Mouse (Mus musculus) heart, embryonic 12.5 days (tissue): Measurements from ENCODE around the gene Lcat. TPM values are rescaled to one million over a fixed set of nuclear protein-coding genes. Genes with fewer than 3 reads are reported as not detected.
A peak's percentile ranks its signal among the peaks of the same experiment; 100 is the strongest.
"Not testable (repeated sequence)": the region's sequence is repeated elsewhere in the genome, so short reads cannot be mapped to it uniquely, and the experiment has no call there.

Source experiments
- ATAC-seq: fragments of 200-750 bp; cut with Nextera tagmentation; 2 replicates; pipeline ENCODE4 v1.8.0; 2017; ENCODE audit warnings: moderate TSS enrichment, moderate library complexity; ENCODE audit not compliant: insufficient number of reproducible peaks, low FRiP score
- H3K27ac ChIP-seq: fragments of 300-500 bp; sonication (generic); 2 replicates; pipeline ENCODE4 v1.5.1; 2016; ENCODE audit warnings: mild to moderate bottlenecking, moderate library complexity; ENCODE audit not compliant: poor library complexity, severe bottlenecking
- H3K27me3 ChIP-seq: fragments of 300-500 bp; sonication (generic); replicated peaks from 2 replicates; pipeline ENCODE4 v1.6.1; 2016; ENCODE audit warnings: mild to moderate bottlenecking, moderate library complexity
- H3K36me3 ChIP-seq: fragments of 300-500 bp; sonication (generic); 2 replicates; pipeline ENCODE4 v1.6.1; 2016; ENCODE audit warnings: mild to moderate bottlenecking, moderate library complexity
- H3K4me1 ChIP-seq: fragments of 300-500 bp; sonication (generic); replicated peaks from 2 replicates; pipeline ENCODE4 v1.6.1; 2016; ENCODE audit warnings: mild to moderate bottlenecking
- H3K4me2 ChIP-seq: fragments of 300-500 bp; sonication (generic); 2 replicates; pipeline ENCODE4 v1.6.1; 2016; ENCODE audit warnings: mild to moderate bottlenecking, moderate library complexity
- H3K4me3 ChIP-seq: fragments of 300-500 bp; sonication (generic); 2 replicates; pipeline ENCODE4 v1.5.1; 2016; ENCODE audit warnings: mild to moderate bottlenecking
- H3K9ac ChIP-seq: fragments of 300-500 bp; sonication (generic); 2 replicates; pipeline ENCODE4 v1.6.1; 2016; ENCODE audit warnings: mild to moderate bottlenecking, moderate library complexity
- H3K9me3 ChIP-seq: fragments of 300-500 bp; sonication (generic); replicated peaks from 2 replicates; pipeline ENCODE4 v1.6.1; 2016; ENCODE audit warnings: mild to moderate bottlenecking, moderate library complexity
- WGBS: fragments of 180-500 bp; shearing (Covaris S2); methylation state at CpG from one replicate; pipeline ENCODE4 v1.1.7; 2016; 5-methylcytosine and 5-hydroxymethylcytosine counted together
- polyA plus RNA-seq: library from polyadenylated mRNA; unstranded; fragments of >200 nt; fragmentation: Nextera tagmentation; extraction: Ambion mirVana; gene quantifications from 2 replicates; pipeline ENCODE4 v1.2.1, GENCODE M21; 2016

Gene Lcat
- polyA plus RNA-seq: 2.0 and 2.3 TPM in 2 replicates

DNA sequence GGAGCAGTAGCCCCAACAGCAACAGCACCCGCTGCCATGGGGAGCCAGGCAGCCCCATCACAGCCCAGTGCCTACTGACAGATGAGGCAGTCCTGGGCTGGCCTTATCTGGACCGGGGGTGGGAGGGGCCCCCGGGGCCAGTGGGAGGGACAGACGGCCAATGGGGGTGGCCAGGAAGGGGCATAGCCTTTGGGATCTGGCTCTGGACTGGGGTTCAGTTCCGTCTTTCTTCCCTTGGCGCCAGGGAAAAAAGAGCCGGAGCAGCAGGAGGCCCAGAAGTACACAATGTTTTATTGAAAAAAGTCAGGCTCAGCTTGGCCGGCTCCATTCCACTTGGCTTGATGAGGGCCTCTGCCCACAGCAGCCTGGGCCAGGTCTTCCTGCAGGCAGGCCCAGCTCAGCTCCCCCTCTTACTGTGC lies at the start of gene Lcat:
TSS of gene Lcat (minus strand) at position 62 of the 419 bp plus-strand sequence.
- Histone ChIP-seq H3K4me3 (no peak within 1 kb of the TSS), H3K27ac (no peak within 1 kb of the TSS), H3K9ac (0 out of 2 replicates have a peak within 1 kb of the TSS, but pooled peaks have one; percentile 6), H3K9me3 (no peaks in the 10 kb centered on the region), H3K27me3 (no peaks in the 10 kb centered on the region), H3K36me3 (peaks cover 88% of the 10 kb centered on the region), H3K4me2 (no peak within 1 kb of the TSS), H3K4me1 (peaks cover 5% of the 10 kb centered on the region)
- WGBS: 75% methylated on average over 7 of the region's 8 CpGs
- ATAC-seq: no peak

DNA sequence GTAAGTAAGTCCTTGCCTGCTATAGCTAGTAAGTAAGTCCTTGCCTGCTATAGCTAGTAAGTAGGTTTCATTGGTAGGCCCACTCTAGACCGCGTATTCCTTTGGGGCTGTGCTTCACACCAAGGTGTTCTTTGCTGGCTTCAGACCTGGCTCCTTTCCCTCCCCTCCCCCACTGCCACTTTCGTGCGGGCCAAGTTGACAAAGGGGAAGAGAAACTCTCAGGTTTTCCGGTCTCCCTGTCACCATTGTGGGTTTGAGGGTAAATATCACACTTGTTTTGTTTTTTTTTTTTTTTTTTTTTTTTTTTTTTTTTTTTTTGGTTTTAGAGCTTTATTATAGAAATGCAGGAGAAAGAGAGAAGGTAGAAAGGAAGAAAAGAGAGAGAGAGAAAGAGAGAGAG lies 49.3 kb upstream of the Lcat start:
- Histone ChIP-seq H3K9ac (no peak overlapping the region), H3K9me3 (no peaks in the 10 kb centered on the region), H3K4me2 (no peak overlapping the region), H3K27ac (no peak overlapping the region), H3K27me3 (peaks cover 6% of the 10 kb centered on the region), H3K36me3 (no peaks in the 10 kb centered on the region), H3K4me3 (no peak overlapping the region), H3K4me1 (0 out of 2 replicates have a peak, but pooled peaks cover 8% of the 10 kb centered on the region)
- WGBS: 56% methylated on average over 5 of the region's 5 CpGs
- ATAC-seq: no peak

DNA sequence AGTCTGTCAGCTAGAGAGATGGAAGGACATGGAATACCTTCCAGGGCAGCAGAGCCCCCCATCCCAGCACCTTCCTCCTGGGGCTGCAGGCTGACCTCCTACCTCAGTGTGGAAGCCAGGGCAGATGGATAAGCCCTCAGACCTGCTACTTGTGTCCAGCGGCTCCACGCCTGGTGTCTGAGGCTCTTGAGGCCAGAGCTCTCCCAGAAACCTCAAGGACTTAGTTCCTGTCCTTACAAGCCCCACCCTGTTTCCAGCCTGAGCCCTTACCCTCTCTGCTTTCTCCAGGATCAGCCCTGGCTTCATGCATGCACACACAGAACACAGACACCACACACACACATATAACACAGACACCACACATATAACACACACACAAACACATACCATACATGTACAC lies 48.4 kb upstream of the Lcat start:
- Histone ChIP-seq H3K4me1 (0 out of 2 replicates have a peak, but pooled peaks cover 8% of the 10 kb centered on the region), H3K27me3 (peaks cover 6% of the 10 kb centered on the region), H3K27ac (no peak overlapping the region), H3K4me3 (no peak overlapping the region), H3K36me3 (no peaks in the 10 kb centered on the region), H3K9me3 (no peaks in the 10 kb centered on the region), H3K4me2 (no peak overlapping the region), H3K9ac (0 out of 2 replicates have a peak overlapping the region, but pooled peaks have one; percentile 57)
- WGBS: 54% methylated on average over 2 of the region's 2 CpGs
- ATAC-seq: no peak

DNA sequence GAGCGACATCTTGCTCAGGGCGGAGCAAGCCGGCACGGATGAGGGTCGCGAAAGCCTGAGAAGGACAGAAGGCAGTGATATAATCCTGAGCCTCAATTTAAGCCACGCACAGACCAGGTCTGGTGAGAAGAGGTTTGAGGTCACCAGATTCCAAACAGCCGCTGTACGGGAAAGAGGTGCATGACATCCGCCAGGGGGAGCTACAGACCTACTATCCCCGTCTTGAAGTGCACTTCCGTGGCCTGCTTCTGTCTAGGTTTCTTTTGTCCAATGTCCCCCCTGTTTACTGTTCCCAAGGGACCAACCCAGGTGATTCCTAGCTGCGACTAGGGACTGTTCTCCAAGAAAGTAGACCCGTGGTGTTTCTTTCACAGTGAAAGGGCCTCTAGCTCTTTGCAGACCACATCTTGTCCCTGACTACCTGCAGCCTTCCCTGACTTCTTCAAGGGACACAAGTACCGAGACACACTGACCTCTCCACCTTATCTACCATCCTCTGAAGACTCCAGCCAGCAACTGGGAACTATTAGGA lies 47.7 kb upstream of the Lcat start, which contains the start of gene Dus2:
TSS of gene Dus2 (plus strand) at position 482 of the 532 bp plus-strand sequence.
- Histone ChIP-seq H3K27ac (no peak within 1 kb of the TSS), H3K4me2 (peak within 1 kb of the TSS; percentile 45), H3K27me3 (peaks cover 6% of the 10 kb centered on the region), H3K9me3 (no peaks in the 10 kb centered on the region), H3K36me3 (no peaks in the 10 kb centered on the region), H3K9ac (peak within 1 kb of the TSS; percentile 57; the same call in 1 of the 2 replicates), H3K4me1 (0 out of 2 replicates have a peak, but pooled peaks cover 8% of the 10 kb centered on the region), H3K4me3 (no peak within 1 kb of the TSS; the same call in 1 of the 2 replicates)
- WGBS: 10% methylated on average over 15 of the region's 15 CpGs
- ATAC-seq: peak; percentile 76

DNA sequence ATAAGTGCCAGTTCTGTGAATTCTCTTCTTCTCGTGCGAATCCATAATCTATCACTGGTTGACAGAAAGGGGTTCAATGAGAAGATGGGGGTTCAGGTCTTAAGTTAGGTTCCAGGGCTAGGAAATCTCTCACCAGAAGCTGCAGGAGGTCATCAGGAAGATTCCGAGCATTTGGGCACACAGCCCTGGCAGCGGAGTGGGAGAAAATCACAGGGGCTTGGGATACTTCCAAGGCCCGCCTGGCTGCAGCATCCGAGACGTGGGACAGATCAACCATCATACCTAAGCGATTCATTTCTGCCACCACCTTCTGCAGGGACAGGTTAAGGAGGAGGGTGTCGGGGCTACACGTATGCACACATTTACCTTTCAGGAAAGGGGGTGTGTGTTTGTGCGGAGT lies 45.4 kb upstream of the Lcat start:
- Histone ChIP-seq H3K27ac (no peak overlapping the region), H3K9me3 (no peaks in the 10 kb centered on the region), H3K4me2 (no peak overlapping the region), H3K27me3 (peaks cover 3% of the 10 kb centered on the region; the same call in 1 of the 2 replicates), H3K36me3 (no peaks in the 10 kb centered on the region), H3K9ac (no peak overlapping the region), H3K4me3 (no peak overlapping the region), H3K4me1 (0 out of 2 replicates have a peak, but pooled peaks cover 8% of the 10 kb centered on the region)
- WGBS: 76% methylated on average over 11 of the region's 11 CpGs
- no peak for ATAC-seq

DNA sequence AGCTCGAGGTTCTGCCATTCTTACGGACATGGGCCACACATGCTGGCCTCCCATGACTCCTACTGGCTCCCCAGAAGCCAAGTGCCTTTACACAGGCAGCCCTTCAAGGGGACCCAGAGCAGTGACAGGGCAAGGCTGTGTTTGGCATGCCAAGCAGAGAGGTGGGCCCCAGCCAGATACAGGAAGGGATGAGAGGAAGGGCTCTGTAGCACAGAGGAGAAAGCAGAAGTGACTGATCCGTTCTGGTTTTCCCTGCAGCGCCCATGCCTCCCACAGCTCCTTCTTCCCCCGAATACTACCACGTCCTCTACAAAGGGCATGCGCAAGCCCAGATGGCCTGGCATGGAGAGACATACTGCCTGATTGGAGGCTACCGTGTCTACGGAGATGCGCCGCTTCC lies 40.2 kb upstream of the Lcat start:
- H3K27ac ChIP-seq, H3K27me3 ChIP-seq, H3K9me3 ChIP-seq, H3K9ac ChIP-seq, H3K4me1 ChIP-seq, H3K4me3 ChIP-seq, H3K36me3 ChIP-seq, ATAC-seq, H3K4me2 ChIP-seq: not testable (repeated sequence)
- 69% methylated on average over 11 of the region's 11 CpGs for WGBS

DNA sequence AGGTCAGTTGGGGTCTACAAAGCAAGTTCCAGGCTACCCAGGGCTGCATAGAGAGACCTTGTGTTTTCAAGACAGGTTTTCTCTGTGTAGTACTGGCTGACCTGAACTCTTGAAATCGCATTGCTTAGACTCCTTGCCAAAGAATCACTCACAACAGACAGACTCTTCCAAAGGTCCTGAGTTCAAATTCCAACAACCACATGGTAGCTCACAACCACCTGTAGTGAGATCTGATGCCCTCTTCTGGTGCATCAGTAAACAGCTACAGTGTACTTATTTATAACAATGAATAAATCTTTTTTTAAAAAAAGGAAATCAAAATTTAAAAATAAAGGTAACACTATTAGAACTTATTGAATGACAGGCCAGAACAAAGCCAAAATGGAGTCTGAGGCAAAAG lies 38.0 kb upstream of the Lcat start:
- H3K27me3 ChIP-seq: 0 out of 2 replicates have a peak, but pooled peaks cover 3% of the 10 kb centered on the region
- no peak overlapping the region for H3K4me2 ChIP-seq
- no peaks in the 10 kb centered on the region for H3K9me3 ChIP-seq
- H3K4me1 ChIP-seq: no peaks in the 10 kb centered on the region
- H3K36me3 ChIP-seq: no peaks in the 10 kb centered on the region
- no peak for ATAC-seq
- WGBS: 88% methylated on average over 1 of the region's 1 CpGs
- H3K4me3 ChIP-seq: no peak overlapping the region
- no peak overlapping the region for H3K27ac ChIP-seq
- no peak overlapping the region for H3K9ac ChIP-seq

DNA sequence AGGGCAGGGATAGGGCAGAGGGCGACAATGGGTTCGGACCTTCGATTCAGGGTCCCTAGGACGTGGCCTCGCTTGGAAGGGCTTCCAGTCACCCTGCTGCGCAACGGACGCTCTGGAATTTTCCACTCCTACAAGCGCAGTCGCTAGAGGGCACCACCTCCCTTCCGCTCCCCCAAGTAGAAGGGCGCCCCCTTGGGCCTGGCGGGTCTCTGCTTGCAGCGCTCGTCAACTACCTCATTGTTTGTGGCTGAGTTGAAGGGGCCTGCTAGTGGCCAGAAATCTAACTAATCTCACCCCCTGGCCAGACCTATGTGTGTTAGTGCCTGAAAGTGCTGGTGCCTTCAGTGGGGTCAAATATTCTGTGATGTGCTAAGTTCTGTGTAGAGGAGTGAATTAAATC lies 36.1 kb upstream of the Lcat start, which contains the start of gene Dpep3:
TSS of gene Dpep3 (minus strand) at position 105 of the 400 bp plus-strand sequence.
- H3K4me1 ChIP-seq: no peaks in the 10 kb centered on the region
- no peaks in the 10 kb centered on the region for H3K9me3 ChIP-seq
- H3K27ac ChIP-seq: no peak within 1 kb of the TSS
- H3K4me2 ChIP-seq: no peak within 1 kb of the TSS
- no peak within 1 kb of the TSS for H3K4me3 ChIP-seq
- no peaks in the 10 kb centered on the region for H3K27me3 ChIP-seq
- no peaks in the 10 kb centered on the region for H3K36me3 ChIP-seq
- ATAC-seq: no peak
- H3K9ac ChIP-seq: no peak within 1 kb of the TSS
- WGBS: 92% methylated on average over 15 of the region's 15 CpGs

DNA sequence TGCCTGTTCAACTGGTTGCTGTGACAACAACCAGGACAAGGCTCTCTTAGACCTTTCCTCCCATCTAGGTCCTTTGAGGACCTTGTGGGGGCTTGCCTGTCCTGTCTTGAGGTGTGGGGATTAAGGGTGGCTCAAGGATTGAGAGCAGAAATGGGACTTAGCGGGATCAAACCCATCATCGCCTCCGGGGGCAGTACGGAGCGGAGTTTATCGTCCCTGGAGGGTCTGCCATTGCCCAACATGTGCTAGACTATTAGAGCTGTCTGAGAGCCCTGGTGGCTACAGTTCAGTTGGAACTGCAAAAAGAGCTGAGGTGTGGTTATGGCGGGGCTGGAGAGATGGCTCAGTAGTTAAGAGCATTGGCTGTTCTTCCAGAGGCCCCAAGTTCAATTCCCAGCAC lies 32.2 kb upstream of the Lcat start:
- H3K27ac ChIP-seq: no peak overlapping the region
- H3K4me3 ChIP-seq: no peak overlapping the region
- H3K4me2 ChIP-seq: no peak overlapping the region
- no peaks in the 10 kb centered on the region for H3K36me3 ChIP-seq
- WGBS: 64% methylated on average over 7 of the region's 7 CpGs
- H3K9me3 ChIP-seq: no peaks in the 10 kb centered on the region
- no peak for ATAC-seq
- H3K4me1 ChIP-seq: no peaks in the 10 kb centered on the region
- no peaks in the 10 kb centered on the region for H3K27me3 ChIP-seq
- no peak overlapping the region for H3K9ac ChIP-seq

DNA sequence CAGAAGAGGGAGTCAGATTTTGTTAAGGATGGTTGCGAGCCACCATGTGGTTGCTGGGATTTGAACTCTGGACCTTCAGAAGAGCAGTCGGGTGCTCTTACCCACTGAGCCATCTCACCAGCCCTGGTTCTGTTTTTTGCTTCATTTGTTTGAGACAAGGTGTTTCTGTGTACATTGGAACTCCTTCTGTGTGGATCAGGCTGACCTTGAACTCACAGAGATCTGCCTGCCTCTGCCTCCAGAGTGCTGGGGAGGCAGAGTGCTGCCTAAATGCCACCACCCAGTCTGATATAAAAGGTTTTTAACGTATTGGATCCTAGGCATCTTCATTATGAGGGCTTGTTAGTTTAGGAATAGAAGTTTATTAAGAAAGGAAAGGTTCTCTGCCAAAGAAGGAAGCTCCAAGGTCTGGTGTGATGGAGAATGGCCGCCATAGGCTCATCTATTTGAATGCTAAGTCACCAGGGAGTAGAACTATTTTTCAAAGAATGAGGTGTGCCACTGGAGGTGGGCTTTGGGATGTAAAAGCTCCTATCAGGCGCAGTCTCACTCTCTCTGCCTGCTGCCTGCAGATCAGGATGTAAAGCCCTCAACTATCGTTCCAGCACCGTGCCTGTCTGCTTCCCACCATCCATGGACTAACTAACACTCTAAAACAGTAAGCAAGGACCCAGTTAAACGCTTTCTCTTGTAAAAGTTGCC lies 28.0 kb upstream of the Lcat start:
- Histone ChIP-seq H3K27ac (no peak overlapping the region), H3K4me3 (no peak overlapping the region), H3K36me3 (no peaks in the 10 kb centered on the region), H3K4me1 (peaks cover 18% of the 10 kb centered on the region), H3K9ac (no peak overlapping the region), H3K4me2 (no peak overlapping the region), H3K9me3 (no peaks in the 10 kb centered on the region), H3K27me3 (no peaks in the 10 kb centered on the region)
- WGBS: 71% methylated on average over 8 of the region's 8 CpGs
- no peak for ATAC-seq

DNA sequence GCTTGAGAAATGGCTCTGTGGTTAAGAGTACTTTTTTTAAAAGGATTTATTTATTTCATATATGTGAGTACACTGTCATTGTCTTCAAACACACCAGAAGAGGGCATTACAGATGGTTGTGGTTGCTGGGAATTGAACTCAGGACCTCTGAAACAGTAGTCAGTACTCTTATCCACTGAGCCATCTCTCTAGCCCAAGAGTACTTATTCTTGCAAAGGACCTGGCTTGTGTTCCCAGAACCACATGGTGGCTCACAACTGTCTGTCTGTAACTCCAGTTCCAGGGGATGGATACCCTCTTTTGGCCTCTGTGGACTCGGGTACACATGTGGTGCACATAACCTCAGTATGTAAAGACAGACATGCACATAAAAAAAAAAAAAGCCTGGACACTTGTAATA lies 26.2 kb upstream of the Lcat start:
- Histone ChIP-seq H3K4me1 (peaks cover 30% of the 10 kb centered on the region), H3K4me3 (no peak overlapping the region), H3K27ac (no peak overlapping the region), H3K9ac (no peak overlapping the region), H3K9me3 (no peaks in the 10 kb centered on the region), H3K27me3 (no peaks in the 10 kb centered on the region), H3K4me2 (no peak overlapping the region), H3K36me3 (no peaks in the 10 kb centered on the region)
- ATAC-seq: no peak
- WGBS: 81% methylated on average over 1 of the region's 1 CpGs
